Mouse (Mus musculus) right cerebral cortex, postnatal 36 days (tissue): ENCODE data around the gene Prdm4.

ENCODE experiments used
- DNase-seq, 2 experiments: peaks; one replicate each; pipeline ENCODE4 v3.0.0; 2022; ENCODE audit warnings: low spot score in 2 of 2, mixed read lengths in 1 of 2

Prdm4 gene

DNA sequence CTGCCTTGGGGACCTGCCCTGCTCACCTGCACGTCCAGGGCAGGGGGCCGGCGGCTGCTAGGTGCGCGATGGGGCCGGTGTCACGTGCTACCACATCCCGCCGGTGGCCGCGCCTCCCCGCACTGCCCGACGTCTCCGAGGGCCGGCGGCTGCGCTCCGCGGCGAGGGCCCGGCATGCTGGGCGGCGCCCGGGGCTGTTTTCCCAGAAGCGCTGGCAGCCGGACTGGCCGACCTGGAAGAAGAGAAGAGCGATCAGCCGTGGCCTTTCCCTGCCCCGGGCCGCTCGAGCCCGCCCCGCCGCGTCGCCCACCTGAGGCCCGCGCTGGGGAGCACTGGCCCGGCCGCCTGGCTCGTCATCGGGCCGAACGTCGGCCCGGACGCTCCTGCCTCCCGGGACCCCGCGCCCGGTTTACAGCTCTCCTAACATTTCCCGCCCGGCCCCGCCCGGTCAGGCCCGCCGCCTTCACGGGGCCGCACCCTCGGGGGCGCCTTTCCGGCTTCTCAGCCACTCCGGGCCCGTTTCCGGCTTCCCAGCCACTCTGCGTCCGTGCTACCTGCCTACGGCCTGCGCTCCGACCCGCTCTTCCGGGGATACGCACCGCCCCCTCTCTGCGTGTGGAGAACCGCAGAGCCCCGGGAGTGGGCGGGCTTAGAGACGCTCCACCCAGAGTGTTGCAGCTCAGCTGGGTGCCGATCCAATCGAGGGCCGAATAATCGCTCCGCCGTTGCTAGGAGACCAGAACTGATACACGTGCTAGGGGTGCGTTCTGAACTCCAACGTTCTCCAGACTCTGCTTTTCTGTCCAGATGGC, at the start of gene Prdm4:
Gene Prdm4, minus strand, starts transcription at position 645 of the 812 bp plus-strand sequence.
- DNase-seq, result peak; percentile 98

GRCm38 (mm10) chr10:85966476-85966875, 49.5 kb upstream of the Prdm4 start:
- DNase-seq, result no peak

GRCm38 (mm10) chr10:85964316-85964715, 47.4 kb upstream of the Prdm4 start:
- DNase-seq, result no peak

DNA sequence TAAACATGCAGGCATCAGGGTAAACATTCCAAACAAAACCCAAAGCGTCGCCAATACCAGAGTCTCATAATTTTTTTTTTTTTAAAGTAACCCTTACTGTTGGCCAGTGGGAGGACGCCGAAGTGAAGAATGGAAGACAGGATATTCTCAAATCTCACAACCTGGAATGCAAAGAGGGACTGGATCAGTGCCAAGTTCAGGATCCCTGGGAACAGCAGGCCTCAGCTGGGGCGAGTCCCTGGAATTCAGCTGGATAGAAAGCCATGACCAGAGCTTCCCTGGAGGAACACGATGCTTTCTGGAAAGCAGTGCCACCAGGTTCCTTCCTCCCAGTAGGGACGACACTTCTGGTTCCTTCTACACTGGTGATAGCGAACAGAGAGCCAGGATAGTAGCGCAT, 46.0 kb upstream of the Prdm4 start:
- no peak for DNase-seq

- peak; percentile 93 for DNase-seq
These were observed 40.6 kb upstream of the Prdm4 start, which contains the start of gene Rtcb for GRCm38 (mm10) chr10:85957464-85957950. TSS of gene Rtcb (minus strand) at chr10:85957823.

- no peak for DNase-seq
These were observed 40.0 kb upstream of the Prdm4 start for GRCm38 (mm10) chr10:85956871-85957419.

- no peak for DNase-seq
These were observed 37.5 kb upstream of the Prdm4 start for GRCm38 (mm10) chr10:85954429-85954828.

DNA sequence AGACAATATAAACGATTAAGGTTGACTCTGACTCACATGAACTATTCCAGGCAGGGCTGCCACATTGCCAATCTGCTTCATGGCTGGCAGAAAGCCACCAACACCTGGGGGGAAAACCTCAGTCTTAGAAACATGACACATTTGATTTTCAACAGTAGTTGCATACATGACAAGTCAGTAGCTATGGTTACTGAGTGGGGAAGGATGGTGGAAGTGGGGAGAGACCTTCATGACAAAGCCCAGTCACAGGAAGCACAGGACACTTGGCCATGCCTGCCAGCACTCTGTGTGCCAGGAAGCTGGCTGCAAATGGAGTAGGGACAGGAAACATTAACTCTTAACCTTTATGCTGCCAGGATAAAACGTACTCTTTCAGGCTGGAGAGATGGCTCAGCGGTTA, 36.5 kb upstream of the Prdm4 start:
- DNase-seq, result no peak

- DNase-seq, result no peak
These were observed 35.0 kb upstream of the Prdm4 start for GRCm38 (mm10) chr10:85951765-85952443.

DNA sequence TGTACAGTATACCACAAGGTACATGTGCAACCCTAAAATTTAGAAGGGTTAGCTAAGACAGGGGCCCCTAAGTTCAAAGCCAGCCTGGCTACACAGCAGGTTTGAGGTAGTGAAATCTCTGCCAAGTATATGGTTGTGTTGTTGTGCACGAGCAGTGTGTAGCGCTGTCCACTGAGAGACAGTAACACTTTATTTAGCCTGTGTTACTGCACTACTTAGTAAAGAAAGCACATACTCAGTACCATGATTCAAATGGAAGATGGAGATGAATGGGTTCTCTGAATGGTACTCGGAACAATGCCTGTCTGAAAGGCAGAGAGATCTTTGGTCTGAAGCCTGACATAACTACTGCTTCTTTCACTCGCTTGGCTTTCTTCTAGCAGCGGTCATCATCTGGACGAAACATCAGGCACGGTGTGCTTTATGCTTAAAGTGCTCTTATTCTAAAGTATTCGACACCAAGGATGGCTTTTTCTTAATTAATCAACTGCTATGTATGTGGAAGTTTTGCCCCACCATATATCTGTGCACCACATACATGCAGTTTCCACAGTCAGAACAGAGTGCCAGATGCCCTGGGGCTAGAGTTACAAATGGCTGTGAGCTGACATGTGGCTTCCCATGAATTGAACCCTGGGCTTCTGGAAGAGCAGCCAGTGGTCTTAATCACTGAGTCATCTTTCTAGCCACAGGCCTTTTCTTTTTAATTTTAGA, 31.7 kb upstream of the Prdm4 start:
- DNase-seq, result no peak

GRCm38 (mm10) chr10:85936280-85936965, 19.5 kb upstream of the Prdm4 start:
- no peak for DNase-seq

DNA sequence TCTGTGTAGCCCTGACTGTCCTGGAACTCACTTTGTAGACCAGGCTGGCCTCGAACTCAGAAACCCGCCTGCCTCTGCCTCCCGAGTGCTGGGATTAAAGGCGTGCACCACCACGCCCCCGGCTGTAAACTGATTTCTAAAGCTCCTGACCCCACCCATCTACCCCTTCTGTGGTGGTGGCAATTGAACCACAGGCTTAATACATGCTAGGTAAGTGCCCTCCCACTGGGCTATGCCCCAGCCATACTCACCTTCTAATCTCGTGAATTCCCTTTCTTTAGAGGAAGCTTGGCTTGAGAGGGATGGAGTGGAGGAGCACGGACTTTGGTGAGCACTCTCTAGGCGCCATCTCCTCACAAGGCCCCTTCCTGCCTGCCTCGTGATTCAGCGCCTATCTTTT, 13.0 kb upstream of the Prdm4 start:
- no peak for DNase-seq

GRCm38 (mm10) chr10:85929208-85929591, 12.3 kb upstream of the Prdm4 start:
- DNase-seq, result no peak

DNA sequence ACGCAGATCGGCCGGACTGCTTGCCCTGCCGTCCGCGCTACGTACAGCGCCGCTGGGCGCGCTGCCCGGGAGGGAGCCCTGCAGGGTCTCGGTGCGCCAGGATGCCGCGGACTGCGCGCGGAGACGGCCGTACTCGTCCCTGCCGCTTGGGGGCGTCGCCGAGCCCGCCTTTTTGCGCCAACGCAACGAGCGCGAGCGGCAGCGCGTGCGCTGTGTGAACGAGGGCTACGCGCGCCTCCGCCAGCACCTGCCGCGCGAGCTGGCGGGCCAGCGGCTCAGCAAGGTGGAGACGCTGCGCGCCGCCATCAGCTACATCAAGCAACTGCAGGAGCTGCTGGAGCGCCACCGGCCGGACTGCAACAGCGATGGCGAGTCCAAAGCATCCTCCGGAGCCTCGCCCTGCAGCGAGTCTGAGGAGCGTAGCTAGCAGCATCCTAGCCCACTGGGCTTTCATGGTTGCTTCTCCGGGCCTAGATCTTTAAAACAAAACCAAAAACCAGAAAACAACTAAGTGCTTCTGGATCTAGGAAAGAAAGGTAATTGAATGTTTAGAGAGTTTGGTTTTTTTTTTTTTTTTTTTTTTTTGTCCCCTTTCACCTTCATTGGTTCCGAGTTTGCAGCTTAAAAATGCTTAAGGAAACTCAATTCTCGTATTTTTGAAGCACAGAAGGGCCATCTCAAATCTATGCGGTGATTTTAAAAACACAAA, 11.7 kb upstream of the Prdm4 start:
- peak; percentile 72 to 81 for DNase-seq

DNA sequence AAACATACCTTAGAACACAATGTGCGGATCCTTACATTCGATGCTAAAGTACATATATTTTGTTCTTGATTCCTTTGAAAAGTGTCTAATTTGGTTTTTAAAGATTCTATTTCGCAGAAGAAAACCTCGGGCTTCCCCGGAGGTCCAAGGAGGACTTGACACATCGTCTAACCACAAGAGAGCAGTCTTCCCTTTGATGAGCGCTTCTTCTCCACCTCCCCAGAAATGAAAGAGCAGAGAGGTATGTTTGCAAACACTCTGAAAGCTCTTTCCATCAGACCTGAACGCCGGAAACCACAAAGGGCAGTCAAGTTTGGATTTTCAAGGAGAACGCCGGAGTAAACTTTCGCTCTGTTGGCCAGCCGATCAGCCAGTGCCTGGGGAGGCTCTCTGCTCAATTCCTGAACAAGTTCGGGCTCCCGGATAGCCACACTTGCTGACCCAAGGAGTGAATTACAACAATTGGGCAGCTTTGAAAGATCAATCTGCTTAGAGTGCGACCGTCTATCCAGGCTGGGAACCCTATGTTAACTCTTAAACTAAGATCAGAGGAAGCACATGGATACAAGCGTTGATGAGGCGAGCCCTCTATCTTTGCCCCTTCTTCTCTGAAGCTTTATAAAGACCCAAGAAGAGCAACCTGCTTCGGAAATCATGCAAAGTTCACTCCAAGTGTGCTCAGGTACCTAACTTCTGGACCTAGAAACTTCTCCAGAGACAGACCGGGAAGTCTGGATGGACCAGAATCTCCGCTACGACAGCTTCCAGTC, 10.9 kb upstream of the Prdm4 start, which contains the start of gene Ascl4:
Gene Ascl4, plus strand, starts transcription at position 6 of the 770 bp plus-strand sequence.
- DNase-seq, result no peak

- no peak for DNase-seq
These were observed 37.0 kb downstream of the Prdm4 start for GRCm38 (mm10) chr10:85879886-85880486.

GRCm38 (mm10) chr10:85875812-85876211, 41.1 kb downstream of the Prdm4 start:
- no peak for DNase-seq

DNA sequence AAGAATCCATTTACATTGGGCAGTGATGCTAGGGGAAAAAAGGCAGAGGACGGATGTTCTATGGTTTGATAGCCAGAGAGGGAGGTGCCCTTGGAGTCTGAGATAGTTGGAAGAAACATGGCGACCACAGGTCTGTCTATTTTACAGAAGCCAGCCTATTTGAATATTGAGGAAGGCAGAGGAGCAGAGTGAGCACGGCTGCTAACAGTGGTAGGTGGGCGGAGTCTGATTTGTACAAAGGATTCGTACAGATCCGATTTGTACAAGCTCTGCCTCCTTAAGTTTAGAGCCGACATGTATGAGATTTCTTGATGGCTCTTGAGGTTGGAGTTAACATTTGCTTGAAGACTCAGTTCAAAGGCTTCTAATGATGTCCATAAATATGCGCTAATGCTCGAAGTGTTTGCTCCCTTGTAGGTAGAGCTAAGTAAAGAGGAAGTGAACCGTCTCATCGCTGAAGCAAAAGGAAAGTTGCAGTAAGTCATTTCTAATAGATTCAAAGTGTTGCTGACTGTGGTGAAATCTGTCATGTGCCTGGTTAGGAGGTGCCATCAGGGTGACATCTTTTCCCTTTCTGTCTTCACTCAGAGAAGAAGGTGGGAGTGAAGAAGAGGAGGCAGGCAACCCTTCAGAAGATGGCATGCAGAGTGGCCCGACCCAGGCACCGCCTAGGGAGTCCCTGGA, 42.9 kb downstream of the Prdm4 start:
- DNase-seq, result no peak

GRCm38 (mm10) chr10:85872479-85872773, 44.5 kb downstream of the Prdm4 start:
- no peak for DNase-seq
